Mouse (Mus musculus) gastrocnemius, postnatal 4 days (tissue): Measurements from ENCODE around the gene Arhgap11a. TPM values are rescaled to one million over a fixed set of nuclear protein-coding genes. Genes with fewer than 3 reads are reported as not detected.

Experiments
- DNase-seq, 2 experiments: peaks; one replicate each; pipeline ENCODE4 v3.0.0; 2021 to 2022; ENCODE audit warnings: low spot score in 2 of 2, mixed read lengths in 2 of 2
- total RNA-seq, 2 experiments: library from RNA; stranded (reverse); gene quantifications; 2 replicates each; pipeline ENCODE4 v1.2.3; 2021

Gene Arhgap11a
- total RNA-seq, 2 experiments from 2014 or later = 14.9 to 15.8 TPM

DNA sequence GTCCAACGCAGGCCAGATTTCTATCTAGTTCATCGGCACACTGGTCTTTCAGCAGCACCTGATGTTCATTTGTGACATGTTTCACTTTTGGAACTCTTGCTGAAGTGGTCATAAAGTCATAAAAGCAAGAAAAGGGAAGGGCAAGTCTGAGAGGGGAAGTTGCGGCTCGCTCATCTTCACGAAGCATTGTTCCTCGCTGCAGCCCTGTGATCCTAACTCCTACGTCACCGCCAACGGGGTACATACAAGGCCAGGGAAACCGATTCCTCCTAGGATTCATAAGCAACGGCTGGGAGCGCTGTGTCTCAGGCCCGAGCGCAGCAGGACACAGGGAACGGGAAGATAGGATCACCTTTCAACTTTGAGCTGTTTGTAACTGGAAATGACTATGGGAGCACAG is 28.3 kb downstream of the Arhgap11a start:
- no peak for DNase-seq

DNA sequence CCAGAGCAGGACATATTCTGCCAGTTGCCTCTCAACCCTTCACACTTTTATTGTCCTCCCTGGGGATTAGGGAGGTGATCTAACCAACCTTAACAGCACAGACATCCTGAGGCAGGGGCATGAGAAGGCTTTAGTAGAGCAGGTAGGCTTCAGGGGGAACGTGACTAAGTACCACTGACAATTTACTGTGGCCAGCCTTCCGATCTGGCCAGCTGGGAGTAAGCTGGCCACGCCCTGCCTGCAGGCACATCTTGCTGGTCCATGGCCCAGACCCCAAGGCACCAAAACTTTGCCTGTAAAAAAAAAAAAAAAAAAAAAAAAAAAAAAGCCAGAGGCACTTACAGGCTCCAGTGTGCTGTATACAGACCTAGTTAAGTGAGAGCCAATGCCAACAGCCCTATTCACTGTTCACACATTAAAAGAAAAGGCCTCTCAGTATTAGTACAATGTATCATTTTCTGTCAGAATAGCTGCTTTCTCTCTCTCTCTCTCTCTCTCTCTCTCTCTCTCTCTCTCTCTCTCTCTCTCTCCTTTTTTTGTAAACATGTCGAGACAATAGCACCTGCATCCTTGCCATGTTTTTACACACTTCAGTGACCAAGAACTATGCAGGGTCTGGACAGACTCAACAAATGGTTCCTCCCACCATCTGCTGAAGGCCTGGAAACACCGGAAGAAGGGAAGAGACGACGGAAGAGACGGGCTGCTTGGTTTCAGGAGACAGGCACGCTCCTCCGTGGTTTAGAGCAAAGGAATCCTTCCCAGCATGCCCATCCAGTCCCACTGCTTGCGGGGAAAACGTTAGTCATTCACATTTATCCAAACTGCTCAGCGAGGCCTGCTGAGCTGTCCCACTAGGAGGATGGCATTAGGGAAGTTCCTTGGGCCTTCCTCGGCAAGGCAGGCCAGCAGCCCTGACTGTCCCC is 30.5 kb downstream of the Arhgap11a start:
- DNase-seq = no peak

DNA sequence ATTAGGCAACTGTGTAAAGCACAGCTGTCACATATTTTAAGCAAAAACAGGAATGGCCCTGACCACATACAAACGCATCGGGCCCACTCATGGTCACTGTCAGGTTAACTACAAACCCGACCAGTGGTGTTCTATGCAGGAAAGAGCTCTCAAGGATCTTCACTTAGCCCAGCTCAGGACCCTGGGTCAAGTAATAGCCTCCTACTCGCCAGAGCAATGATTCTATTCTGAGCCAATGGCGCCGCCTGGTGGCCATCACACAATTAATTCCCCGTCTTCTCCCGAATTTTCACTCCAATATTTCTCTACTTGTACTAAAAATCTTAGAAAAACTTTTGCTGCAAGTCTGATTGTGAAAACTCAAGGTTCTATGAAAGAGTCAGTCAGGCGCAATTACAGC is 40.8 kb downstream of the Arhgap11a start:
- DNase-seq = peak; percentile 46 to 65

DNA sequence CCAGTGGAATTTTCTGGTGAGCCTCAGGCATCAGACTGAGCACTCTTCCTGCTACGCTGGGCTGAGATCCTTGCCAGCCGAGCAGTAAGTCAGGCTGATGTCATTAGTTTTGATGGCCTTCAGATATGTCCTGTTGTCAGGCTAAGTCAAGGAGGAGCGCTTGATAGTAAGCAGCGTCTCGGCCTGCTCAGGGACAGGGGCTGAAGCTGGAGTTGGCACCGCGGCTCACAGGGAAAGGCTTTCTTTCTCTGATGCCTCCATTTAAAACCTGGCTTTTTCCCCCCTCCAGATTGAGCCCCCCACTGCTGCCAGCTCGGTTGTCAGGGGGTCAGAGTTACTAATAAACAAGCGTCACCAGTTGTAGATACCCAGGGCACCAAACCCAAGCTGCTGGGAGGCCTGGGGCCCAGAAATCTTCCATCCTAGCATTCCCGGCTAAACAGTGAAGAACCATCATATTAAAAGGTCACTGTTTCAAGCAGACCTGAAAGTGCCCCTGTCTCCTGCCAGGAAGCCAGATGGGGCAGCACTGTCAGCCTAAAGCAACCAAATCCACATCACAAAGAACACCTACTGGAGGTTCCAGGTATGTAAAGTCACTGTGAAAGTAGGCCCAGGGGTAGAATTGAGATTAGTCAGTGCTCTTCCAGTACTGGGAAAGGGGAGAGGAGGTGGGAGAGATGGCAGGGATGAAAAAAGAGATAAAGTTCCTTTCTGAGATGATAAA is 41.4 kb downstream of the Arhgap11a start:
- no peak for DNase-seq

DNA sequence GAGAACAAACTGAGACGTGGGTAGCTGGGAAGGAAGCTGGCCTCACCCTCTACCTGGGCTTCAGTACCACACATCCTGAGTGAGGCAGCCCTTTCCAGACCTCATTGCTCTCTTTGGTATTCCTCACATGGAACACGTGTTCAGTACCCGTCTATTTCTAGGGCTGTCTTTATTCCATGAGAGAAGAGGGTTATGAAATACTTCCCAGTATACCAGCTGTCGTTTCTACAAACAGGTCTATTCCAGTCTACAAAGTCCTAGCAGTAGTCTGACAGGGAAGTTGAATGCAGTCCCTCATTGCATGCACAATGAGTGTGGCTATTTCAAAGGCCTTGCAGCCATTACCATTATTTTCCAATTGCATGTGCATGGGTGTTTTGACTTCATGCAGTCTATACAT is 42.7 kb downstream of the Arhgap11a start:
- DNase-seq = no peak

DNA sequence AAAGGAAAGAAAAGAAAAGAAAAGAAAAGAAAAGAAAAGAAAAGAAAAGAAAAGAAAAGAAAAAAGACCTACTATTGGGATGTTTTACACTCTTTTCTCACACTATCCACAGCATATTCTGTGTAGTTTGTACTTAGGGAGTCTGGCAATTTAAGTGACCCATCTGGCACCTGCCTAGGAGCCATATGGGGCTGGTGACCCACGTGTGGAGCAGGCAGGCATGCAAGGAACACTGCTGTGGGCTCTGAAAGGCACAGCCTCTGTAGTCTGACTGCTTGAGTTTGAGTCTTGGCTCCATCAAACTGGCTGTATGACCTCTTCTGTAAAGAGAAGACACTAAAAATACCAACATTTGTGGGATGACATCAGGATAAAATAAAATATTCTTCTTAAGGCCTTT is 44.7 kb downstream of the Arhgap11a start:
- DNase-seq = no peak

DNA sequence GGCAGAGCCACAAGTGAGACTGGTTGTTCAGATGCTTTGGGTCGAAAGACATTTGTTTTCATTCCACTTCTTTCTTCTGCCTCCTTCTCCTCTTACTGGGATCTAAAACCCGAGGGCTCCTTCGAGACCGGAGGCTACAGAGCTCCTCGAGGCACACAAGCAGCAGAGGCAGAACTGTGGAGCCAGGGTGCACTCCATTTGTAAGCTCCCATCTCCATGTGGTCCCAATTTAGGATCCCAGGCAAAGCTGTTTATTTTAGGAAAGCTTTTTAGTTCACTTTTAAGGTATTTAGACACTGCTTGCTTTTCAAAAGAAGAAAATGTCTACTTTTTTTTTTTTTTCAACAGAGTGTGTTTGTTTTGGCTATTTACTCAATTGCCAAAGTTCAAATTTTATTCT is 47.6 kb downstream of the Arhgap11a start:
- DNase-seq = no peak

DNA sequence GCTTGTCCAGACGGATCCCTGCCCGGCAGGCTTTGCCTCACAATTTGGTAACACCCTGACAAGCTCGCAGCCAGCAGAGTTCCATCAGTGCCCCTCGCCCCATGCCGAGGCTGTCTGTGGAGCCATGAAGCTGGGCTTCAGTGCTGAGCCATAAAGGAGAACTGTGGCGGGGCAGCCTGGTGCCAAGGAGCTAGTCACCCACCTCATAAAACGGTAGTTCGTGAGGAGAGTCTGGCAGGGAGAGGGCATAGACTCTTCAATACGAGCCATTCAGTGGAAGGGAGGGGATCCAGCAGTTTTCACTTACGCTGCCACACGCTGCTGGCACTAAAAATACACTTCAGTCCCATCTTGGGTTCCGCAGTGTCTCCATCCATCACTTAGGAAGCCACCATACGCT is 49.9 kb downstream of the Arhgap11a start:
- DNase-seq = no peak

DNA sequence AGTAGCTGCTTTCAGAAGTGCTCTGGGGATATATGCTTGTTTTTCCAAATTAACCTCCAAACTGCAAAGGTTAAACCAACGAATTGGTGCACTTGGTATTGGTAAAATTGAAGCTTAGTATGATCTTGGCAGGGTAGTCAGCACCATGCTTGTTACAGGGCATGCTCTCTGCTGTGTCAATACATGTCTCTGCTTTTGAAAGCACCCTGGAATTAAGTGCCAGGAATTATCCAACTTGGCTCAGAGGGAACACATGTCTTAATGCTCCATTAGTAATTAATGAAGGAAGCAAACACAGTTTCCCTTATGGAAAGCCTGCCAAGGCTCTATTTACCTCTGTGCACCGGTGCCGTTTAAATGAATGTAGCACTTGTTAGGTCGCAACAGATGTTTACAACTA is 53.3 kb downstream of the Arhgap11a start:
- DNase-seq = no peak

DNA sequence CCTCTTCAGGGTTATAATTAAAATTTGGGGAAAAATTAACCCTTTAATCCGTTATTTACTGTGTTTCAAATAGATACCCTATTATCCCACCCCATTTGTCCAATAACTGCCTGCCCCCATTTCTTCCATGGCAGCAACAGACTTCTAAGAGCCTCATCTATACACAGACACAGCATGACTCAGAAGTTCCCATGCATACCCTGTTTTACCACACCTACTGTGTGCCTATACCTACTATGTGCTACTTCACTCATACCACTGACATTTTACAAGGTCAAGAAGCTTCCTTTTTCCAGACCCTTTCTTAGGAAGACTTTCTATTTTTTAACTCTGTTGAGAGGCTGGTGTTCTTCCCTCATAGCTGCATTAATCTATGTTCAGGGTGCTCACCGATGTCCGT is 54.9 kb downstream of the Arhgap11a start:
- no peak for DNase-seq

DNA sequence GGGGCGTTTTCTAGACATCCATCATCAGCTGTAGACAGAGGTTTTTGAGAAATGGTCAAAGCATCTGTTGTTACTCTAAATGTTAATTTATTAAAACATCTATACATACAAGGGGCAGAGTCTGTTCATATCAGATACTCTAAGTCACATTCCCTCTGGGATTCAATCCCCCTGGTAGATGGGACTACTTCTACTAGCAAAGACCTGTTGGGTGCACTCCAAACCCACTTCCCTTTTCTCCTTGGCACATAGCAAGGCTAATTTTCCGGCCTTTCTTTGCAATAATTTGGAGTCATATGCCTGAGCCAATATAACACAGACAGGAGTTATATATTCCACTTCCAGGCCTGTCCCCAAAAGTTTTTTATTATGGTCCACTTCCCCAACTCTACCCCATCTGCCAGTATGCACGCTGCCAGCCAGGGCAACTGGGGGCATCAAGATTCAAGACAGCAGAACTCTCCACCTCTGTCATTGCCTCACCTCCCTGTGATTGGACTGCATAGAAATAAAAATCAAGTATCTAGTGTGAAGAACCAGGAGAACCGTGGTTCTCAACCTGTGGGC is 59.6 kb downstream of the Arhgap11a start:
- DNase-seq = no peak

DNA sequence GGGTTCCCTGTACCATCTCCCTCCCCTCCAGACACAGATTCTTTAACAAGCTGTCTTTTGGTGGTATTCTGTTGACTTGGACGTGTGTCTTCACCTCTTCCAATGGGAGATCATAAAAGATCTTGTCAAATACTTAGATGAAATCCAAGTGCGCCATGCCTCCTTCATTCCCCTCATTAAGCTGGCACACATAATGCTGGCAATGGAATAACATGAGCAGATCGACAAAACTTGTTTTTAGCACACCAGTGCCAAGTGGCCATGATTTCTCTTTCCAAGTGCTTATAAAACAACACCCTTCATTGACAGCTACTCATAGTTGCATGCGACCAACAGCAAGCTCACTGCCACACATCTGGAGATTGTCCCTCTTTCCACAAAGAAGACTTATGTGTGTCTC is 60.6 kb downstream of the Arhgap11a start:
- no peak for DNase-seq

DNA sequence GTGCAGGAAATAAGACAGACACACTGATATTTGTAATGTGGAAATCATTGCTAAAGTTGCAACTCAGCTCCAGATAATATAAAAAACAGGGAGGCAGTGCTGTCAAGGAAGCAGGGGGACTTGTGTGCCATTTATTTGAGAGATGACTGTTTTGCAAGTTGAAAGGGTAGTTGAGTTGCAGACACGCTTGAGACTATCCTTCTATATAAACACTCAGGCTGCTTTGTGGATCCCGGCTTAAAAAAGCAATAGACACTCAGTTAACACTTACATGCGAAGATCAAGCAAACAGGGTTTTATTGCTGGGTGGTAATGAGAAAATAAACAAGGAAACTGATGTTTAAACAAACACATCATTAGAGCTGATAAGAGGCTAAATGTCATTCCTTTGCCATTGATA is 63.6 kb downstream of the Arhgap11a start:
- DNase-seq = no peak

DNA sequence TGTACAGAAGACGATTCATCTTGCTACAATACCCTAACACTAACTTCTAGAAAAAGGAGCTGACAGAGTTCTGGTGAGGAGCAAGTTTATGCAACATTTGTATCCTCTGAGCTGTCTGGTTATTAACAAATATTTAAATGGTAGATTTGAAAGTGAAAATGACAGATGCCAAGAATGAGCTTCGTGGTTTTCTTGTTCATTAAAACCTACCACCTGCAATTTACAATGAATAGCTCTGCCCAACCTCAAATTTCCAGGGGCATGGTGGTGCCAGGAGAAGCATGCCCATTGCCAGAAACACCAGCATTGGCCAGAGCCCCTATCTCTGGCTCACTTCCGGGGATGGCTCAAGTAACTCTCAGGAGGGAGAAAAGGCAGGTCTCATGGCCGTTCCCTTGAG is 66.9 kb downstream of the Arhgap11a start:
- no peak for DNase-seq

Other genes with a start within 250 kb of the Arhgap11a start
- under 1 TPM; 0.47 to 0.59 TPM for gene Grem1, start 90.0 kb downstream of the Arhgap11a start, total RNA-seq
- 1 to 10 TPM in 1 of 2 experiments, under 1 TPM in 1; 0.86 to 1.1 TPM for gene Scg5, start 19.5 kb downstream of the Arhgap11a start, total RNA-seq
- gene Gjd2, start 165.0 kb upstream of the Arhgap11a start, total RNA-seq = under 1 TPM in 1 of 2 experiments, not detected in 1; 0.15 TPM
- gene Actc1, start 204.9 kb upstream of the Arhgap11a start, total RNA-seq = 1,000 to 10,000 TPM; 1,701 to 2,460 TPM